Mouse (Mus musculus) T-helper 17 cell (primary cell): ENCODE results near the gene Olfr370.

Experiments
- in situ Hi-C, 2 experiments: fragments of 300-600 bp; cut with MboI, MseI; formaldehyde crosslinking; loops; 1 replicate in 1 of 2; 2 replicates in 1 of 2; pipeline ENCODE4 v1.15.1; 2025; ENCODE audit warnings: high pct_unique_total_duplicates in 2 of 2

Gene Olfr370

DNA sequence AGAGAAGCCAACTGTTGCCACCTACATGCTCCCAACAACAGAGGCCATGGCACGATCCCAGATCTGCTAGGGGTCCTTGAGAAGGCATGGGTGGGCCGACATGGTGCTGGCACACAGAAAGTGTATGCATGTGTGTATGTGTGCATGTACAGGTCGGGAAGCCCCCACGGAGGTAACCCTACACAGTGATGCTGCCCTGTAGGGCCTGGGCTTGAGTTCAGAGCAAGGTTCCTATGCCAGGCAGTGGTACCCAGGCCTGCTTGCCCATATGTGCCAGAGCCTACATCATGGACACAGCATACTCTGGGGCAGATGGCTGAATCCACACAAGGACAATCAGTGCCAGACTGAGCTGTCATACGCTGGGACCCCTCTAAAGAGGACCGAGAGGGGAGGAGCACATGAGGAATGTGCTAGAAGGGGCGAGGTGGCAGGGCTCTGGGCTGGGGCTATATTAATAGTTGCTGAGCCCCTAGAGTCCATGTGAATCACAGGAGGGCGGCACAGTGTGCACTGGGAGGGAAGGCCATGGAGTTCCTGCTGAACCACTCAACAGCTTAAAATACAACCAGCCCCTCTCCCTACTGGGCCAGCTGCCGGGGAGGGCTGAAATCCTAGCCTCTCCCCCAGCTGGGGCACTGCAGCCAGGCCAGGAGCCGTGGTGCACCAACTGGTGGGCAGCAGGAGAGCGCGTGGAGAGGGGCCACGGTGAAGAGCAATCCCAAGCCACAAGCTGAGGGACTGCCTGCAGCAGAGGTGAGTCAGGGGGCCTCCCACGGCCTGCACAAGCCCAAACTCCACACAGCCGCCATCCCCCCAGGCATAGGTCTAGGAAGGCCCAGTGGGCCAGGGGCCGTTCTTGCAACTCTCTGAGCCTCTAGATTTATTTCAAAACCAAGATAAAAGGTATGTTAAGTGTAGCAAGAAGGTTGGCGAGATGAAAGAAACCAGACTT, 40.3 kb downstream of the Olfr370 start:
- in situ Hi-C loops: loop anchor here in 1 of 2 experiments (25.0 kb wide), 1 partner anchor 1861 kb away; the partner anchor contains the start of gene 4921524J17Rik

DNA sequence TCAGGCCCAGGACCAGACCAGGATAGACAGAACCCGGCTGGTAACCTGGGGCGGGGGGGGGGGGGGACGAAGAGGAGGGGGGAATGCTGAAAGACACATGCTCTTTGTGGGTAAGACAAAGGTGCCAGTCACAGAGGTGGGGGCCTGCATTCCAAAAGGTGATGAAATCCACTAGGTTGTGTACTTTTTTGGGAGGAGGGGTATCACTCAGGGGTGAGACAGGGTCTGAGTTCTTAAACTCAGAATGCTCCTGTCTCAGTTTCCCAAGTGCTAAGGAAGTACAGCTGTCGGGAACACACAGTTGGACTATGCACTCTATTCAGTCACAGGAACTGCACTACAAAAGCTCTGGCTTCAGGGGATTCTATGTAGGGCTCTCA, 40.9 kb downstream of the Olfr370 start:
- in situ Hi-C loops: loop anchor here in 1 of 2 experiments (25.0 kb wide), 1 partner anchor 1861 kb away; the partner anchor contains the start of gene 4921524J17Rik

DNA sequence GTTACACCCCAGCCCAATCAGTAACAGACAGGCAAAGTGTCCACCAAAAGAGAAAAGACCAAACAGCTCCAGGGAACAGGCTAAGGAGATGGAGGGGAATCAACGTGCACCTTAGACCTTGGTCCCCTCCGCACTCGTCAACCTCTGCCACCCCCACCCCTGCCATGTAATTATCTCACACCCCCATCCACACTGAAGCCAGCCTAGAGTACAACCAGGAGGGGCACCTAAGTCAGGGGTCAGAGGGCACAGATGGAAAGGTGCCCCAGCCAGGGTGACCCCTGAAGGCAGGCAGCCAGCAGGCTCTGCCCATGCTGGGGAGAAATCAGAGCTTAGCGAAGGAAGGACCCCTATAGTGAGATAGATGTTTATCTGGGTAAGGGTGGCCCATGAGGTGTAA, 41.3 kb downstream of the Olfr370 start:
- in situ Hi-C loops: loop anchor here in 1 of 2 experiments (25.0 kb wide), 1 partner anchor 1860 kb away; the partner anchor contains the start of gene 4921524J17Rik

DNA sequence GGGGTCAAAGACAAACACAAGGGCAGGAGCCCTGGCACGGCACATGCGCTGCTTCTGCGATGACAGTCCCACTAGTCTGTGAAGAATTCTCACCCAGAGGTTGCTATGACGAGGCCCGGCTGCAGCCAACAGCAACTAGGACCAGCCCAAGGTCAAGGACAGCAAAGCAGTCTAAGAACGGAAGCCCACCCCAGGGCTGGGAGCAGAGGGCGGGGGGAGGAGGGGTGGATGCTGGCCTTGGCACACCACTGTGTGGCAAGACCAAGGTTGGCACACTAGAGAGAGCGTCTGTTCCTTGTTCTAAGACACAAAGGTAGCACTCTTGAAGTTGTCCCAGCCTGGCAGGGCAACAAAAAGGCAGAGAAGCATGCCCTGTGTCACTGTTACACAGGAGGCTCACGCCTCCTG, 41.8 kb downstream of the Olfr370 start:
- in situ Hi-C loops: loop anchor here in 1 of 2 experiments (25.0 kb wide), 1 partner anchor 1860 kb away; the partner anchor contains the start of gene 4921524J17Rik

DNA sequence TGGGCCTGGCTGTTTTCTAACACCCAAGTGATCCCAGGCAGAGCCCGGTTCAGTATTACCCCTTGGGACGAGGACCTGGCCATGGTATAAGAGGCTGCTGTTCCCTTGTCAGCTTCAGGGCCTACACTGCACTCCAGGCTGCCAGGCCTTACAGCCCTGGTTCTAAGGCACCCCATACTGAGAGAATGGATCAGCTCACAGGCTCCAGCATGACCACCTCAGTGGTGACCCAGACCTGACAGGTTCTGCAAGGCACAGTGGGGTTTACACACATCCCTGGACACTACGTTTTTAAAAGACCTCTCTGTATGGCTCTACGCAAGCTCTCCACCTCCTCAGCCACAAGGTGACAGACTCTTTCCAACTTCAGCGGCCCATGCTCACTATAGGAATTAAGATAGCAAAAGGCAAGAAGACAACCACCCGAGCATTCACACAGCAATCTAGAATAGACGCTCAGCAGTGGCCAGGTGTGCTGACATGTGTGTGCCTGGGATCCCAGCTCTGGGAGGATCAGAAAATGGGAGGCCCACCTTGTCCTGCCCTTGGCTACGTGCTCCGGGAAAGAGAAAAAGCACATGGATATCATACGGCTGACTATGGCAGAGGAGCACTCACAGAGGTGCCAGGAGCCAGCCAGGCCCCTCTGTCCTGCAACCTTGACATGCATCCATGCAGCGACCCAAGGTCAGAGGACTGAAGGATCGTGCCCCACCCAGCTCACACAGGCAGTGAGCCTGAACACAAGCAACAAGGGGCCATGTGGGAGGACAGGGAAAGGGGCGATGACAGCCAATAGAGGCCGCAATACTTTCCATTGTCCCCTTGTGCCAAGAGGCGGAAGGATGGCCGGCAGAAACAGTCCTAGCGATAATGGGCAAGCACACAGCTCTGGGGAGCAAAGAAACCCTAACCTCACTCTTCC, 42.8 kb downstream of the Olfr370 start:
- in situ Hi-C loops: loop anchor here in 1 of 2 experiments (25.0 kb wide), 1 partner anchor 1859 kb away; the partner anchor contains the start of gene 4921524J17Rik

DNA sequence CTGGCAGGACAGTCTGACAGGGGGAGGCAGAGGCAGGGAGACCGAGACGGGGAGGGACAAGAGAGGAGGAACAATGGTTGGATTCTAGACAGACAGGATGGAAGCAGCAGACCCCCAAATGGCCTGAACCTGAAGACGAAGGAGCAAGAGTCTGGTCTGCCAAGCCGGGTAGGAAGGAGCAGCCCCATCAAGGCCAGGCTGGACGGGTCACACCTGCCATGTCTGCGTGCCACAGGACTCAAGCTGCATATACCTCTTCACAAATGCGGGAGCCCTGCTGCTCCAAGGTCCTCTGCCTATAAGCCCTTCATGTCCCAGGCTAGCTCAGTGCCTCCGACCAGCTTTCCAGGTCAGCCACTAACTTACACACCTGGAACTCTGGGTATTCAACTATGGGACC, 44.1 kb downstream of the Olfr370 start:
- in situ Hi-C loops: loop anchor here (10.0 to 25.0 kb wide), 2 partner anchors 325 to 1858 kb away; partner anchors contain the start of gene 4921524J17Rik (in 1 of the 2)

DNA sequence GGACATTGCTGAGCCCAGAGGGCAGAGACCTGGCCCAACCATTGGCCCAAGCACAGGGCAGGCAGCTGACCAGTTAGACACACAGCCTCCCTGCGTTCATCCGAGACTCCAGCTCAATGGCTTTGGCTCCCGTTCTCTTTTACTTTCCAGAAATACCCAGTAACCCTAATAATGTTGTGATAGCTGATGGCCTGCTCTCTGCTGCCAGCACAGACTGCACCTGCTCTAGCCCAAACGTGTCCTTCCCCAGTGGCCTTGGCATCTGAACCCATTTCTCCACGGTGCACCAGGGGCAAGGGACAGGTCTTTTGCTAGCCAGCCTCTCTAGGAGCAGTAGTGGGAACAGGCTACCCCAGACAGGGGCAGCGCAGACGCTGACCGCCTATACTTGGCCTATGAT, 45.2 kb downstream of the Olfr370 start:
- in situ Hi-C loops: loop anchor here (10.0 to 25.0 kb wide), 2 partner anchors 326 to 1856 kb away; partner anchors contain the start of gene 4921524J17Rik (in 1 of the 2)

DNA sequence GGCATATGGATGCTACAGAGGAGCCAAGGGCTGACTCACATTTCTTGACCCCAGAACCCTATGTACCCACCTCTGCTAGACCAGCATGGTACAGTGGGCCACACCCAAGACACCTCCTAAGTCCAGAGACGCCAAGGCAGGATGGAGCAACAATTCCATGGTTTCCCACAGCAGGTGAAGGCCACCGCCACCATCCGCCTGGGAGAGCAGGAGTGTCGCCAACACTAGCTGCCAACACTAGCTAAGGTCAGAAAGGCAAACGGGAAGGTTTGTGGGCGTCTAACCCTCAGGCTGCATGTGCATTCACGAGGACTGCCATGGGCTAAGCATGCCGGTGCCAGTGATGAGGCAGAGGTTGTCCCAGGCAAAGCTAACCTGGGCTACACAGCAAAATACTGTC, 46.6 kb downstream of the Olfr370 start:
- in situ Hi-C loops: loop anchor here (10.0 to 25.0 kb wide), 2 partner anchors 327 to 1855 kb away; partner anchors contain the start of gene 4921524J17Rik (in 1 of the 2)

DNA sequence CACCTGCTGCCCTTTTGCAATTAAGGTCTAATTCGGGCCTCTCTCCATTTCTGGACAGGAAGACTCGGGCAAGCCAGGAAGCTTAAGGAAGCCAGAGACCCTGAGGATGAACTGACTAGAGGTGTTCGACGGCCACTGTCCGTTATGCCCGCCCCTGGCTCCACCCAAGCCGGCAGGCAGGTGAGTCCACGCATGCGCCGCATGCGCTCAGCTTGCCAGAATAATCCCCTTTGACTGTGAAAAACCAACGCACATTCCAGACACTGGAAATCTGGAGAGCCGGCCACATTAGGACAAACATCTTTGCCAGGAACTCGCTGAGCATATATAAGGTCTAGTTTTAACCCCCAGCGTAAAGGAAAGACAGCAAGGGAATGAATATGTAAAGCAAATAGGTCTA, 47.7 kb downstream of the Olfr370 start:
- in situ Hi-C loops: loop anchor here (10.0 to 25.0 kb wide), 2 partner anchors 328 to 1854 kb away; partner anchors contain the start of gene 4921524J17Rik (in 1 of the 2)

DNA sequence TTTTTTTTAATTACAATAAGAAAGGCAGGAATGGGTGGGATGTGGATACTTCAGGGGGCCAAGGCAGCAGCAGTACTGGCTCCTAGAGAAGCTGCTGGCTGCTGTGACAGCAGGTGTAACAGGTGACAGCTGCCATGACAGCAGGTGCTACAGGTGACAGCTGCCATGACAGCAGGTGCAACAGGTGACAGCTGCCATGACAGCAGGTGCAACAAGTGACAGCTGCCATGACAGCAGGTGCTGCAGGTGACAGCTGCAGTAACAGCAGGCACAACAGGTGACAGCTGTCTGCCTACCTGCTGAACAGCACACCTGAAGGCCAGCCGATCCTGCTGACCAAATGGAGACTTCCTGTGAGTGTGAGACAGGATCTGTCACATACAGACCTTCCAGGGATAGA, 49.2 kb downstream of the Olfr370 start:
- in situ Hi-C loops: loop anchor here (10.0 to 25.0 kb wide), 2 partner anchors 330 to 1853 kb away; partner anchors contain the start of gene 4921524J17Rik (in 1 of the 2)

DNA sequence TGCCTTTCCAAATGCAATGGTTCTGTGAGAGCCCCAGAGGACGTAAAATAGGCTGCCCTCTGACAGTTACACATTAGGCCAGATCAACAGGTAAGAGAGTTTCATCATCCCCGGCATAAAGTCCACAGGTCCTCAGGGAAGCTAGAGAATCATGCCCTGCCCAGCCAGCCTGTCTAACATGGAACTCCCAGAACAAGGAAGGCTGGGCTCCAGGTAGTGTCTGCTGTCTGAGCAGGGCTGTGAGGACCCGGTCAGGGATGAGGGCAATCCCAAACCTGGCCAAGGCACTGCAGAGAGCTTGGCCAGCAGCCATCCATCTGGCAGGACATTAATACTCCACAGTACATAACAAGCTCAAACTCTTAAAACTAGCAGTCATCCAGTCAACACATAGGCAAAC, 49.8 kb downstream of the Olfr370 start:
- in situ Hi-C loops: loop anchor here (10.0 to 25.0 kb wide), 2 partner anchors 331 to 1852 kb away; partner anchors contain the start of gene 4921524J17Rik (in 1 of the 2)

DNA sequence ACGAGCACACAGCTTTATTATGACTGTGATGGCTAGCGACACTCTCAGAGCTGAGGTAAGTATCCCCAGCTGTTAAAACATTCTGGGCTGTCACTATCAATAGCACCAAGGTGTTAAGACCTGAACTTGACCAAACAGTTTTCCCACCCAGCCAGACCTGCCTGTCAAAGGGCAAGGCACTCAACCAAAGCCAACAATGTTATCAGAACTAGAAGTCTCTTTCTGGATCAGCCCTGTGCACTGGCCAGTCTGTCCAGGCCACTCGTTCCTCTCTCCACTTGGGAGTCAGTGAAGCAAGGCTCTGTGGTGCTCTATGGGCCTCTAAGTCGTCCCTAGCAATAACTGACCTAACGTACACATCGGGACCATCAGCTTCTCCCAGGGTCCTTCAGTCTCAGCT, 52.1 kb downstream of the Olfr370 start:
- in situ Hi-C loops: loop anchor here (10.0 to 25.0 kb wide), 2 partner anchors 333 to 1850 kb away; partner anchors contain the start of gene 4921524J17Rik (in 1 of the 2)

DNA sequence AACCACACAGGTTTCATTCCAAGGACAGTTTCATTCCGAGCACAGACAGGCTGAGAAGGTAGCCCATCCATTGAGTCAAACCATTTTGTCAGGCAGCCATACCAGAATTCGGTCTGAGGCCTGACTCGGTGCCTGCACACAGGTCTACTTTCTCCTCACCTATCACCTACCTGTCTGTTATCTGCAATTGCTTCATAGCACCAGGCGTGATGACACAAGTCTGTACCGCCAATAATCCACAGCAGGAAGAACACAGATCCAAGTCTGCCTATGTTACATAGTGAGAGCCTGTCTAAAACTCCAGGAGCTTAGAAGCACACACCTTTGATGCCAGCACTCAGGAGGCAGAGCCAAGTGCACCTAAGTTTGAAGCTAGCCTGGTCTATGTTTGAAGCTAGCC, 53.3 kb downstream of the Olfr370 start:
- in situ Hi-C loops: loop anchor here (10.0 to 25.0 kb wide), 2 partner anchors 334 to 1848 kb away; partner anchors contain the start of gene 4921524J17Rik (in 1 of the 2)

DNA sequence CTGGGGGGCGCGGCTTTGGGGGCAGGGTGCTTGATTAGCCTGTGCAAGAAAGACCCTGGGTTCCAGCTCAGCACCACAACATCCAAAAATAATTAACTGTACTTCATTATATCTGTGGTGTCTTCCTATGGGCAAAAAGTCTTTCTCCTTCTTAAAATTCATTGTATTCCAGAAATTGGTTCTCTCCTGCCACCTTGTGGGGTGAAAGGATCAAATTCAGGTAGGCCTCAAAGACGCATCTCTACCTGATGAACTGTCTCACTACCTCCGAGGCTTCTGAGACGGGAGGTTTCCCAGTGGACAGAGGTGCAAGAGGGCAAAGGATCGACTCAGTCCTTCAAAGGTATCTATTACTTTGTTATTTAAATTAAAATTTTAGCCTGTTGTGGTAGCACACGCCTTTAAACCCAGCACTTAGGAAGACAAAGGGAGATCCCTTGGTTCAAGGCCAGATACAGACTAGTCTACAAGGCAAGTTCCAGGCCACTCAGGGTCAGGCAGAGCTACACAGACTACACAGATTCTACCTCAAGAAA, 55.0 kb downstream of the Olfr370 start:
- in situ Hi-C loops: loop anchor here in 1 of 2 experiments (25.0 kb wide), 1 partner anchor 1847 kb away; the partner anchor contains the start of gene 4921524J17Rik

DNA sequence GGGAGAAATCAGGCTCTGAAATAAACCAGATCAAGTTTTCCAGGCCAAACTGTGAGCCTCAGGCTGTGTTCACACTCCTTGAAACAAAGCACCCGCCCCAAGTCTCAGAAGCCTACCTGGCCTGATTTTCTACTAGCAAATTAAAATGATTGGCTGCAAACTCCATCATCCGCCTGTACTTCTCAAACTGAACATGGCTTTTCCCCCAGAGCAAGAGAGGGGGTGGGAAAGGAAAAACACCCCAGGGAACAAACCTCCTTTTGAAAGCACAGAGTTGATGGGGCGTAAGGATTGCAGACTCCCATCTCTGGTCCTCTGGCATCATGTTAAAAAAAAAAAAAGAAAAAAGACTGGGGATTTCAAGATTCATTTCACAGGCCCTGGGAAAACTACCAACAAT, 57.1 kb downstream of the Olfr370 start:
- in situ Hi-C loops: loop anchor here in 1 of 2 experiments (25.0 kb wide), 1 partner anchor 1845 kb away; the partner anchor contains the start of gene 4921524J17Rik

DNA sequence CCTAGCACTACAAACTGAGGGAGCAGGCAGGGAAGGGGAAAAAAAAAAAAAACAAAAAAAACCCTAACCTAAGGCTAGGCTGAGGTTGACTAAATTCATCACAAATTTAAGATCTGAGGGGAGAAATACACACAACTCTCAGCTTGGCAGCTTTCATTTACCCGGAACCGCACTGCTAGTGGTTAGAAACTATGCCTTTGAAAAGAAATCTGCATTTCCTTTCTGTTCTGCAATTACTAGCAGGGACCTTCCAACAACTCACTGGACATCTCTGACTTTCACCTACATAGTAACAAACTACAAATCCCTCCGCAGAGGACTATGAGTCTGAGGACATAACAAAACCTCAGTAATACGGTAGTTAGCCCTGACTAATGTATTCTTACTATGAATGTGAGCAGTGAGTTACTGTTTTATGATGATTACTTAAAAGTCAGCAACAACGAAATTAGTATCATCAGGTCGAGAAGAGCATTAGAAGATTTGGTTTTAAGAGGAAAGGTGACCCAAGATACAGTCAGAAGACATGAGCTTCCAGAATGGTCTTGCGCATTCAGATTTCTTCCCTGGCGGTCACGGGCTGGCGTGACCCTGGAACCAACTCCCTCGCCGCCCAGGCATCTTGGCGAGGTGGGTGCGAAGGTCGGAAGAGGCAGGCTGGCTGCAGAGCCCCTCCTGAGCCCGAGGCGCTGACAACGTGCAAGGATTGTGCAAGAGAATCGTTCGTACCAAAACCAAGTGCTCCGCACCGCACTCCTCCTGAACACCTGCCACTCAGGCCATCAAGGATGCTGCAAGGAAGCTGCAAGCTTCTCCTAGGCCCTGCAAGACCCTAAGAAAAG, 58.0 kb downstream of the Olfr370 start:
- in situ Hi-C loops: loop anchor here in 1 of 2 experiments (25.0 kb wide), 1 partner anchor 1844 kb away; the partner anchor contains the start of gene 4921524J17Rik

DNA sequence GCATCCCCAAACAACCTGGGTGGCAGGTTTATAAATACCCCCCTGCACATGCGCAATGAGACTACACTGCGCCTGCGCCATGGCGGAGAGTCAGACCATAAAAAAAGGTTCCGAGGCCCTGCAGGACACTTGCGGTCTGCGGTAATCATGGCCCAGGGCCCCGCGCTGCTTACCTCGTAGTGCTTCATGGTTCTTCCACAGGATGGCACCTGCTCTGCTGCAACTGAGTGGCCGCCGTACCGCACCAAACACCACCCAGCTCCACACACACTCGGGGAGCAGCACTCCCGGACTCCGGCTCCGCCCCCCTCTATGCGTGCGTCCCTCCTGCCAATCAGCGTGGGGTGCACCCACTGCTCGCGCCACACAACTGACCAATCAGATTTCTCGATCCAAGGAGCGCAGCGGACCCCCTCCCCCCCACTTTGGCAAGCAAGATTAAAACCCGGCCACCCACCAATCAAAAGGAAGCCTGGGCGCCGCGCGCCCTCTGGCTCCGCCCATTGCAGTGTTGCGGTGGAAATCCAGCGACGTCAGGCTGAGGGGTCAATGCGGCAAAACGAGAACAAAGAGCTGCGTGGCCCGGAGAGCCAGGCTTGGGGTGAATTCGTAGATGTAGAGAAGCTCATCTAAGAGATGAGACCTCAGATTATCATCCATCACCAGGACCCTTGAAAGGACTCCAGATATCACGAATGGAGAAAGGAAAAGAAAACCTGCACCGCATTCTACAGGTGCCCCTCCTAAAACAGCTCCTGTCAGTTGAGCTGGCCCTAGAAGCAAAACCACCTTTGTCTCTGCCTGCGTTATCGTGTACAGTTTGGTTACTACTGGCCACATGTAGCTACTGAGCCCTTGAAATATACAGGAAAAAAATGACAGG, 58.8 kb downstream of the Olfr370 start:
- in situ Hi-C loops: loop anchor here in 1 of 2 experiments (25.0 kb wide), 1 partner anchor 1843 kb away; the partner anchor contains the start of gene 4921524J17Rik
